Mouse (Mus musculus): ENCODE results near the gene Brk1. TPM values are rescaled to one million over a fixed set of nuclear protein-coding genes. Genes with fewer than 3 reads are reported as not detected.

Brk1 gene
- total and polyA plus RNA-seq, 3 experiments, result 112 to 245 (median 142) TPM

- Histone ChIP-seq H3K79me2 (replicated peaks; ENCODE audit: control insufficient read depth, extremely low read depth, insufficient read depth, poor library complexity, severe bottlenecking) (peaks cover 25% of the 10 kb centered on the region), H3K27me3 (replicated peaks) (no peaks in the 10 kb centered on the region), H3K9ac (ENCODE audit: insufficient read depth, low read depth) (no peak overlapping the region), H3K27ac (ENCODE audit: insufficient read depth, low read depth) (no peak overlapping the region), H3K9me3 (replicated peaks; ENCODE audit: low read length) (peaks cover 2% of the 10 kb centered on the region), H3K4me3 (replicated peaks in 1 of 3; ENCODE audit: low read depth in 2 of 3, low read length in 2 of 3, poor library complexity in 1 of 3) (no peak overlapping the region), H3K36me3 (replicated peaks in 1 of 2; ENCODE audit: control insufficient read depth in 1 of 2, insufficient read depth in 1 of 2, low read length in 1 of 2) (peaks cover 44 to 94% of the 10 kb centered on the region in 2 experiments), H3K4me2 (ENCODE audit: insufficient read depth, low read depth, poor library complexity, severe bottlenecking) (no peak overlapping the region), H3K4me1 (ENCODE audit: control insufficient read depth in 1 of 2, insufficient read depth in 2 of 2) (peaks cover 0 to 21% of the 10 kb centered on the region in 2 experiments; a peak in 2 of 4 replicates)
- in situ Hi-C loops (cut with MboI; ENCODE audit: low pct_ligation_motif_present, low pct_unique_long_range_greater_than_20kb, low sequenced_read_pairs), result no loop called here
- no peak for TF ChIP-seq SMC3 (IDR thresholded peaks at IDR 0.05; ENCODE audit: low read depth, low read length)
- TF ChIP-seq TBP (conservative IDR thresholded peaks at IDR 0.05; ENCODE audit: low read depth, low read length), result no peak
- no peak for TF ChIP-seq SIN3A (IDR thresholded peaks at IDR 0.05; ENCODE audit: low read length)
- no peak for TF ChIP-seq GABPA (IDR thresholded peaks at IDR 0.05; ENCODE audit: insufficient replicate concordance, low read depth, low read length)
- dilution Hi-C loops (cut with MboI; ENCODE audit: extremely low pct_ligation_motif_present, extremely low pct_unique_long_range_greater_than_20kb, low sequenced_read_pairs), result no loop called here
- no peak for DNase-seq (ENCODE audit: extremely low read depth)
Measured at GRCm38 (mm10) chr6:113614152-113614551, 9.6 kb downstream of the Brk1 start.

DNA sequence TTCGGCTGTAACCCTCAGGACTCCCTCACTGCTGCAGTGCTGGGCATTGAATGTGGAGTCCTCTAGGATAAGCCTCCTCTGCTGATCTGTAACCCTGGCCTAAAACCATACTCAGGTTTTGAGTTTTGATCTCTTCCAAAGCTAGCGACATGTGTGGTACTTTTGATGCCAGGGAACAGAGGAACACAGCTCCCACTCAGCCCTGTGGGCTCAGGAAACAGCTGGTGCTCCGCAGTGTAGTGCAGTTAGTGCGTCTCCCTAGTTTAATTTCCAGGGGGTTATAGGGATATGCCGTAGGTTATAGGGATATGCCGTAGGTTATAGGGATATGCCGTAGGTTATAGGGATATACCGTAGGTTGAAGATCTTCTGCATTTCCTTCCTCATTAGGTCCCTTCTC lies 10.4 kb downstream of the Brk1 start:
- dilution Hi-C loops (cut with MboI; ENCODE audit: extremely low pct_ligation_motif_present, extremely low pct_unique_long_range_greater_than_20kb, low sequenced_read_pairs), result no loop called here
- no peaks in the 10 kb centered on the region for H3K27me3 ChIP-seq (replicated peaks)

DNA sequence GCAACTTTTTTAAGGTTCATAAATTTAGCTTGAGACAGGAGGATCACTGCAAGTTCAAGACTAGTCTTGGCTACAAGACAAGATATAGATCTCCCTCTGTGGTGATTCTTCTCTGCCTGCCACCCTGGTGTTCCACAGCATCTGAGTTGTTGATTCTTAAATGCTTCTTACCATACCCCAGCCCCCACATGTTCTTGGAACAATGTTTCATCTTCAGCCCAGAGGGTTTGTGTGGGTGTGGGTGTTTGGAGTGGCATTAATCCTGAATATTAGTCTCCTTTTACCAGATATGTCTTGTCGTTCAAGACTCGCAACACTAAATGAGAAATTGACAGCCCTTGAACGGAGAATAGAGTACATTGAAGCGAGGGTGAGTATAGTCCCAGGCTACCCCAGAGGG lies 10.9 kb downstream of the Brk1 start:
- peaks cover 41 to 81% of the 10 kb centered on the region in 2 experiments for H3K36me3 ChIP-seq (replicated peaks in 1 of 2; ENCODE audit: control insufficient read depth in 1 of 2, insufficient read depth in 1 of 2, low read length in 1 of 2)
- TF ChIP-seq RCOR1 (conservative IDR thresholded peaks at IDR 0.05; ENCODE audit: low read depth, low read length) (no peak), E2F4 (IDR thresholded peaks at IDR 0.05; ENCODE audit: insufficient replicate concordance, low read depth, low read length) (no peak), NRF1 (IDR thresholded peaks at IDR 0.05; ENCODE audit: low read depth, low read length) (no peak), JUN (IDR thresholded peaks at IDR 0.05; ENCODE audit: insufficient read depth, low read depth, low read length) (no peak), ELF1 (IDR thresholded peaks at IDR 0.05; ENCODE audit: low read depth, low read length) (no peak), POLR2AphosphoS2 (IDR thresholded peaks at IDR 0.05; ENCODE audit: low read depth, low read length) (no peak), NELFE (IDR thresholded peaks at IDR 0.05; ENCODE audit: low read depth, low read length) (no peak), MAX (IDR thresholded peaks at IDR 0.05; ENCODE audit: low read length) (no peak), ZC3H11A (IDR thresholded peaks at IDR 0.05; ENCODE audit: low read depth, low read length) (no peak), ZNF384 (IDR thresholded peaks at IDR 0.05; ENCODE audit: low read depth, low read length) (no peak), ZKSCAN1 (IDR thresholded peaks at IDR 0.05; ENCODE audit: borderline replicate concordance, low read depth, low read length) (no peak), CTCF (conservative IDR thresholded peaks at IDR 0.05 in 1 of 2, IDR thresholded peaks at IDR 0.05 in 1 of 2; ENCODE audit: low read depth in 2 of 2, low read length in 2 of 2) (no peak)

More for the DNA sequence above, 10.4 kb downstream of the Brk1 start:
- Histone ChIP-seq H3K79me2 (replicated peaks; ENCODE audit: control insufficient read depth, extremely low read depth, insufficient read depth, poor library complexity, severe bottlenecking) (peaks cover 22% of the 10 kb centered on the region), H3K27ac (ENCODE audit: insufficient read depth, low read depth) (no peak overlapping the region), H3K9me3 (replicated peaks; ENCODE audit: low read length) (peaks cover 2% of the 10 kb centered on the region), H3K4me1 (ENCODE audit: control insufficient read depth in 1 of 2, insufficient read depth in 2 of 2) (peaks cover 0 to 21% of the 10 kb centered on the region in 2 experiments; a peak in 2 of 4 replicates), H3K4me2 (ENCODE audit: insufficient read depth, low read depth, poor library complexity, severe bottlenecking) (no peak overlapping the region), H3K9ac (ENCODE audit: insufficient read depth, low read depth) (no peak overlapping the region), H3K36me3 (replicated peaks in 1 of 2; ENCODE audit: control insufficient read depth in 1 of 2, insufficient read depth in 1 of 2, low read length in 1 of 2) (peaks cover 44 to 86% of the 10 kb centered on the region in 2 experiments), H3K4me3 (replicated peaks in 1 of 3; ENCODE audit: low read depth in 2 of 3, low read length in 2 of 3, poor library complexity in 1 of 3) (no peak overlapping the region)
- no peak for DNase-seq (ENCODE audit: extremely low read depth)
- TF ChIP-seq RCOR1 (conservative IDR thresholded peaks at IDR 0.05; ENCODE audit: low read depth, low read length) (no peak), CHD2 (IDR thresholded peaks at IDR 0.05; ENCODE audit: low read length) (no peak), SMC3 (IDR thresholded peaks at IDR 0.05; ENCODE audit: low read depth, low read length) (no peak)
- in situ Hi-C loops (cut with MboI; ENCODE audit: low pct_ligation_motif_present, low pct_unique_long_range_greater_than_20kb, low sequenced_read_pairs), result no loop called here

More for the DNA sequence above, 10.9 kb downstream of the Brk1 start:
- Histone ChIP-seq H3K4me2 (ENCODE audit: insufficient read depth, low read depth, poor library complexity, severe bottlenecking) (no peak overlapping the region), H3K9me3 (replicated peaks; ENCODE audit: low read length) (peaks cover 2% of the 10 kb centered on the region), H3K27ac (ENCODE audit: insufficient read depth, low read depth) (no peak overlapping the region), H3K4me3 (replicated peaks in 1 of 3; ENCODE audit: low read depth in 2 of 3, low read length in 2 of 3, poor library complexity in 1 of 3) (no peak overlapping the region), H3K9ac (ENCODE audit: insufficient read depth, low read depth) (no peak overlapping the region), H3K79me2 (replicated peaks; ENCODE audit: control insufficient read depth, extremely low read depth, insufficient read depth, poor library complexity, severe bottlenecking) (peaks cover 17% of the 10 kb centered on the region), H3K4me1 (ENCODE audit: control insufficient read depth in 1 of 2, insufficient read depth in 2 of 2) (peaks cover 0 to 21% of the 10 kb centered on the region in 2 experiments; a peak in 2 of 4 replicates), H3K27me3 (replicated peaks) (no peaks in the 10 kb centered on the region)
- no peak for DNase-seq (ENCODE audit: extremely low read depth)
- in situ Hi-C loops (cut with MboI; ENCODE audit: low pct_ligation_motif_present, low pct_unique_long_range_greater_than_20kb, low sequenced_read_pairs) (no loop called here), dilution Hi-C loops (cut with MboI; ENCODE audit: extremely low pct_ligation_motif_present, extremely low pct_unique_long_range_greater_than_20kb, low sequenced_read_pairs) (no loop called here)
